Mouse (Mus musculus) small intestine, adult 2 months (tissue): ENCODE results near the gene Pkn1.

Experiments
- CTCF ChIP-seq: fragments of 200-500 bp; IDR thresholded peaks from 2 replicates; pipeline ENCODE4 v1.5.1; 2012; ENCODE audit warnings: low read depth, mild to moderate bottlenecking, control low read depth, inconsistent platforms, low read length, moderate library complexity, mixed read lengths; ENCODE audit not compliant: insufficient replicate concordance, insufficient read length; ENCODE audit errors: extremely low read depth
- POLR2A ChIP-seq: fragments of 200-500 bp; IDR thresholded peaks from 2 replicates; pipeline ENCODE4 v1.6.1; 2012; ENCODE audit warnings: low read depth, mild to moderate bottlenecking, control low read depth, inconsistent platforms, low read length, moderate library complexity

- no peak for TF ChIP-seq CTCF
- TF ChIP-seq POLR2A: peak; percentile 59; the same call in 1 of the 2 replicates
Observed at GRCm38 (mm10) chr8:83652030-83652743, 46.8 kb downstream of the Pkn1 start, which contains the start of gene Gipc1.
